Mouse (Mus musculus): ENCODE measurements around the gene Ly6g5b.

Gene Ly6g5b

DNA sequence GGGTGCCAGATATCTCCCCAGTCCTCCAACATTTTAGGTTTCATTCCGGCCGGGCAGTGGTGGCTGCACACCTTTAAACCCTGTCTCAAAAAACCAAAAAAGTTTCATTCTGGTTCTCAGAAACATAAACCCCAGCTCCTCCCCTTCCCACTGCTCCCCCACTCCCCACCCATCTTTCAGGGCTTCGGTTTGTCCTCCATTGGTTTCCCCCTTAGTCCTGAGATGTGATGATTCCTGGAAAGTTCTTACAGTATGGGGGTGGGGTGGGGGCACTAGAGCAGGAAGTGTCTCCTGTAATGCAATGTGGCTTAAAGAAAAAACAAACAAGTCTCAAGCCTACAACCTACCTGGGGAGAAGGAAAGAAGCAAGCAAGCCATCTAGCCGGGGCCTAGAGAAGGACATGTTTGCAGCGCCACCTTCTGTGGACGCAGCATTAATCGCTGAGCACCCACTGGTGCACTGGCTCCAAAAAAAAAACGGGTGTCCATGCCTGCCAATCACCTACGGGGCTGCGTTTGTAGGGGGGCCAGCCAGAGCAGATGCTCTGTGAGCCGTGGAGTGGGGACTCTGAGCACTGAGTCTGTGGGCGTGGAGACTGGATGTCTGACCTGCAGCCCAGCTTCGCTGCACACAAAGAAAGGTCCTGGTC, 9.4 kb downstream of the Ly6g5b start:
- DNase-seq (ENCODE audit: low spot score in 2 of 2), result no peak

- no peak for DNase-seq (ENCODE audit: low spot score in 2 of 2)
Observed at GRCm38 (mm10) chr17:35104754-35105153, 10.5 kb downstream of the Ly6g5b start.

DNA sequence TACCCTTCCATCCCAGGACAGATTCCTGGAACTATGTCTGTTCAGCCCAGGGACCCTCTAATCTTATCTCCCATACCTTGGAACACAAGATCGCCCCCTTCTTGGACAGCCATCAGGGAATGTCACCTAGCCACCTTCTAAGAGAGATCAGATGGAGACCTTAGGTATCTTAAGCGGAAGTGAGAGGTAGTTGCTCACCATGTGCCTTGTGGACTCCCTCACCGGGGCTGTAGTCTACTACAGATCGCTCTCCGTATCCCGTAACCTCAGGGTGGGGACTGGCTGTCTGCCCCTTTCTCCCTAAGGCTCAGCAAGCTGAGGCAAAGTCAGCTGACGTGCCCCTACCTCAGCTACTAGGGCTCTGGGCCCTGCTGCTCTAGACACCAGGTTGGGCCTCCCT, 11.1 kb downstream of the Ly6g5b start:
- no peak for DNase-seq (ENCODE audit: low spot score in 2 of 2)

- DNase-seq (ENCODE audit: low spot score in 2 of 2), result no peak
Observed at GRCm38 (mm10) chr17:35103221-35103690, 12.0 kb downstream of the Ly6g5b start.

DNA sequence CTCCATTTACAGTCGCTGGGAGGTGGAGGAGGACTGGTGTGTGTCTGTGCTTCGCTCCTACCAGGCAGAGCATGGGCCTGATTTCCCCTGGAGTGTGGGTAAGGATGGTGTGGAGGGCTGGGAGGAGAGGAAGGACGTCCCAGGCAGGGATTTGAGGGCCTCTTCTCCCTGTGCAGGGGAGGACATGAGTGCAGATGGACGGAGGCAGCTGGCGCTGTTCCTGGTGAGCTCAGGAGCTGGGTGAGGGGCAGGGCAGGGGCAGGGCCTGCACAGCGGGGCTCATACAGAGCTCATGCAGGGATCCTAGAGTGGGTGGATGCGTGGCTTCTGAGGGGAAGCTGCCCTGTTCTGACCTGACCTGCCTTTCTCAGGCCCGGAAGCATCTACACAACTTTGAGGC, 12.9 kb downstream of the Ly6g5b start:
- no peak for DNase-seq (ENCODE audit: low spot score in 2 of 2)

- no peak for DNase-seq (ENCODE audit: low spot score in 2 of 2)
Observed at GRCm38 (mm10) chr17:35101161-35101560, 14.1 kb downstream of the Ly6g5b start.

GRCm38 (mm10) chr17:35100196-35100765, 14.9 kb downstream of the Ly6g5b start:
- no peak for DNase-seq (ENCODE audit: low spot score in 2 of 2)

- DNase-seq (ENCODE audit: low spot score in 2 of 2), result peak; percentile 55 to 69
Observed at GRCm38 (mm10) chr17:35097164-35097655, 18.0 kb downstream of the Ly6g5b start.

DNA sequence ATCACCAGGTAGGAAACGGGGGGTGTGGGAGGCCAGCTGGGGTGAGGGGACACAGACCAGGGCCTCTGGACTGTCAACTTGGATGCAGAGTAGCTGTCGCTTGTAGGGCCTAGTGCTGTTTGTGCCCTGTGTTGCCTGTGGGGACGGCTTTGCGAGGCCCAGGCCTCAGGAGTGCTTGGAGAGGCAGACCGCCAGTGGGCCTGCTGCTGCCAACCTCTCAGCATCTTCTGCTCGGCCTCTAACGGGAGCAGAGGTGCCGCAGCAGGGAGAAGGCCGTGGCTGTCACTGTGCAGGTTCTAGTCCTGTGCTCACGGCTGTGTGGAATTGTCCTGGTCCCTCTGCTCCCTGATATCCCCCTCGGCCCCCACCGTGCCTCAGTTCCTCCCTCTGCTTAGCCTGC, 18.6 kb downstream of the Ly6g5b start:
- DNase-seq (ENCODE audit: low spot score in 2 of 2), result no peak

- DNase-seq (ENCODE audit: low spot score in 2 of 2), result no peak
Observed at GRCm38 (mm10) chr17:35094475-35095365, 20.5 kb downstream of the Ly6g5b start.

GRCm38 (mm10) chr17:35092403-35093198, 22.6 kb downstream of the Ly6g5b start:
- no peak for DNase-seq (ENCODE audit: low spot score in 2 of 2)

GRCm38 (mm10) chr17:35090166-35090932, 24.9 kb downstream of the Ly6g5b start:
- DNase-seq (ENCODE audit: low spot score in 2 of 2), result no peak

GRCm38 (mm10) chr17:35088825-35089644, 26.2 kb downstream of the Ly6g5b start, which contains the start of gene Abhd16a:
TSS of gene Abhd16a (plus strand) at chr17:35089263.
- peak; percentile 94 to 96 for DNase-seq (ENCODE audit: low spot score in 2 of 2)

- no peak for DNase-seq (ENCODE audit: low spot score in 2 of 2)
Observed at GRCm38 (mm10) chr17:35088151-35088550, 27.1 kb downstream of the Ly6g5b start.

DNA sequence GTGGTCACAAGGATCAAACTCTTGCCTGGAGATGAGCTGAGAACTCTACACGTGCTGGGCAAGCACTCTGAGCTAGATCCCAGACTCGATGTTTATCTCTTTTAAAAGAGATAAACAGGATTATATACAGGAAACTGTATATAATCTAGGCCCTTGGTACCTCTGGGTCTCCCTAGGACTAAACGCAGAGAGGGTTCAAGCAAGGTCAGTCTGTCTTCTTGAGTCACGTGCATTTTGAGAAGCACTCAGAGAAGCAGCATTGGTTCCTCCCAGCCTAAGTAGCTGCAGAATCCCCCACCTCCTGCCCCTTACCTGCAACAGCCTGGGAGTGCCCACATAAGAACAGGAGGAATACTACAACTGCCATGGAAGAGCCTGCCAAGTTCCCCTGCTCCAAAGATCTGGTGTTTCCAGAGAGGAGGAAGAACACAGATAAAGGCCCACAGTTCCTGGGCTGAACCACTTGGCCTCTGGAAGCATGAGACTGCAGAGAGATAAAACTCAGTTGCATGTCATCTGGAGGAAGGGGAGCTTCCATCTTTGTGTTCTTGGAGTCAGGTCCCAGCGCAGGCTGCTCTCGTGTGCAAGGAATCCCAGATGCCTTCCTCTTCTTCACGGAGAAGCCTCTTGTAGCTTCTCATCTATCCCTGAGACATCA, 29.9 kb downstream of the Ly6g5b start, which contains the start of gene Ly6g6f:
Gene Ly6g6f, minus strand, starts transcription at position 403 of the 658 bp plus-strand sequence.
- DNase-seq (ENCODE audit: low spot score in 2 of 2), result no peak

- no peak for DNase-seq (ENCODE audit: low spot score in 2 of 2)
Observed at GRCm38 (mm10) chr17:35083929-35084497, 31.2 kb downstream of the Ly6g5b start.

- no peak for DNase-seq (ENCODE audit: low spot score in 2 of 2)
Observed at GRCm38 (mm10) chr17:35082841-35083576, 32.2 kb downstream of the Ly6g5b start.

DNA sequence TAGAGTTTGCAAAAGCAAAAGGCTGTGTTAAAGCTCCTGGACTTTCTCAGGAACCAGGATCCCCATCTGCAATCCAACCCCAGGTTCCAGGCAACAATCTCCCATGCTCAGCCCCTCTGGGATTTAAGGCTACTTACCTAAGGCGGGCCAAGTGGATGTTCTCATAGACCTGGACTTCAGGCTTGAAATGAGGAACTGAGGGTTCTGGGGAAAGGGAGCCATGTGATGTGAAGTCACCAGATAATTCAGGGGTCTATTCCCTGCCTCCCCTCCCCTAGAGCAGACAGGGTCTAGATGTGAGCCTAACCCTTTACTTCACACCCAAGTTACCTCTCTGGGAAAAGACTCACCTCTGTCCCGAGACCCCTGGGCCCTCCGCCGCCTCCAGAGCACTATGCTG, 34.5 kb downstream of the Ly6g5b start:
- no peak for DNase-seq (ENCODE audit: low spot score in 2 of 2)
